Mouse (Mus musculus): ENCODE data around the gene Gm5141.
"Not testable (repeated sequence)": the region's sequence is repeated elsewhere in the genome, so short reads cannot be mapped to it uniquely, and the experiment has no call there.

Gm5141 gene

GRCm38 (mm10) chr13:62785199-62786134, at the start of gene Gm5141:
Gene Gm5141, minus strand, starts transcription at chr13:62785808.
- peak; percentile 52 for DNase-seq (ENCODE audit: extremely low spot score)

- DNase-seq (ENCODE audit: extremely low spot score): no peak
Observed at GRCm38 (mm10) chr13:62833341-62833740, 47.7 kb upstream of the Gm5141 start.

- DNase-seq (ENCODE audit: extremely low spot score): no peak
Observed at GRCm38 (mm10) chr13:62832239-62832638, 46.6 kb upstream of the Gm5141 start.

GRCm38 (mm10) chr13:62815705-62816104, 30.1 kb upstream of the Gm5141 start:
- not testable (repeated sequence) for DNase-seq (ENCODE audit: extremely low spot score)

GRCm38 (mm10) chr13:62812713-62813112, 27.1 kb upstream of the Gm5141 start:
- DNase-seq (ENCODE audit: extremely low spot score): peak; percentile 8

- not testable (repeated sequence) for DNase-seq (ENCODE audit: extremely low spot score)
Observed at GRCm38 (mm10) chr13:62807981-62808380, 22.4 kb upstream of the Gm5141 start.

GRCm38 (mm10) chr13:62786135-62786493, 506 bp upstream of the Gm5141 start:
- DNase-seq (ENCODE audit: extremely low spot score): not testable (repeated sequence)

- DNase-seq (ENCODE audit: extremely low spot score): peak; percentile 26
Observed at GRCm38 (mm10) chr13:62763806-62764205, 21.8 kb downstream of the Gm5141 start.

- peak; percentile 80 for DNase-seq (ENCODE audit: extremely low spot score)
Observed at GRCm38 (mm10) chr13:62760432-62761415, 24.9 kb downstream of the Gm5141 start, which contains the start of gene Platr25. Gene Platr25, minus strand, starts transcription at chr13:62760709.

- DNase-seq (ENCODE audit: extremely low spot score): no peak
Observed at GRCm38 (mm10) chr13:62733322-62733721, 52.3 kb downstream of the Gm5141 start.

Data from embryo, embryonic 9.5 days (tissue).